Mouse (Mus musculus) ES-Bruce4 (cell line): ENCODE data around the gene Tmem175.

Experiments
- CTCF ChIP-seq: IDR thresholded peaks from one replicate; pipeline ENCODE4 v1.8.1; 2011; ENCODE audit warnings: low read depth, low read length
- POLR2A ChIP-seq: IDR thresholded peaks from one replicate; pipeline ENCODE4 v1.8.1; 2011; ENCODE audit warnings: low read length; ENCODE audit not compliant: insufficient read depth

- TF ChIP-seq CTCF = no peak
- TF ChIP-seq POLR2A = no peak
Observed at GRCm38 (mm10) chr5:108647311-108647710, 17.7 kb downstream of the Tmem175 start.
